Mouse (Mus musculus) forebrain, embryonic 12.5 days (tissue): ENCODE measurements at regions not wholly inside any gene's neighbourhood (a gene's known extent, or its start where the extent isn't known, plus 50 kb on each side); places are given as distances from the start of the nearest gene placed in this dataset.

ENCODE experiments used
- ATAC-seq: fragments of 200-750 bp; cut with Nextera tagmentation; 2 replicates; pipeline ENCODE4 v1.8.0; 2017; ENCODE audit warnings: moderate TSS enrichment; ENCODE audit not compliant: low FRiP score
- H3K27ac ChIP-seq: fragments of 300-500 bp; sonication (generic); 2 replicates; pipeline ENCODE4 v1.5.1; 2016; ENCODE audit warnings: mild to moderate bottlenecking
- H3K27me3 ChIP-seq: fragments of 300-500 bp; sonication (generic); 2 replicates; pipeline ENCODE4 v1.6.1; 2016; ENCODE audit warnings: mild to moderate bottlenecking
- H3K36me3 ChIP-seq: fragments of 300-500 bp; sonication (generic); replicated peaks from 2 replicates; pipeline ENCODE4 v1.6.1; 2016; ENCODE audit warnings: mild to moderate bottlenecking
- H3K4me1 ChIP-seq: fragments of 300-500 bp; sonication (generic); 2 replicates; pipeline ENCODE4 v1.6.1; 2016
- H3K4me2 ChIP-seq: fragments of 300-500 bp; sonication (generic); 2 replicates; pipeline ENCODE4 v1.6.1; 2016; ENCODE audit warnings: mild to moderate bottlenecking, moderate library complexity
- H3K4me3 ChIP-seq: fragments of 300-500 bp; sonication (generic); replicated peaks from 2 replicates; pipeline ENCODE4 v1.5.1; 2016; ENCODE audit warnings: mild to moderate bottlenecking
- H3K9ac ChIP-seq: fragments of 300-500 bp; sonication (generic); 2 replicates; pipeline ENCODE4 v1.6.1; 2016; ENCODE audit warnings: mild to moderate bottlenecking
- H3K9me3 ChIP-seq: fragments of 300-500 bp; sonication (generic); 2 replicates; pipeline ENCODE4 v1.6.1; 2016
- WGBS: fragments of 180-500 bp; shearing (Covaris S2); methylation state at CpG from one replicate; pipeline ENCODE4 v1.1.7; 2016; 5-methylcytosine and 5-hydroxymethylcytosine counted together

- 64% methylated on average over 5 of the region's 5 CpGs for WGBS
- peaks cover 10% of the 10 kb centered on the region for H3K4me1 ChIP-seq
- no peaks in the 10 kb centered on the region for H3K9me3 ChIP-seq
- H3K4me2 ChIP-seq: no peak overlapping the region
- no peaks in the 10 kb centered on the region for H3K36me3 ChIP-seq
- H3K27ac ChIP-seq: no peak overlapping the region
- peak; percentile 72; the same call in 1 of the 2 replicates for ATAC-seq
- no peak overlapping the region for H3K9ac ChIP-seq
- H3K4me3 ChIP-seq: no peak overlapping the region
- no peaks in the 10 kb centered on the region for H3K27me3 ChIP-seq
Measured at GRCm38 (mm10) chr12:27724619-27725200, 382.3 kb upstream of the Sox11 start.

- no peak overlapping the region for H3K27ac ChIP-seq
- H3K36me3 ChIP-seq: no peaks in the 10 kb centered on the region
- no peak overlapping the region for H3K9ac ChIP-seq
- no peaks in the 10 kb centered on the region for H3K4me1 ChIP-seq
- no peaks in the 10 kb centered on the region for H3K9me3 ChIP-seq
- H3K27me3 ChIP-seq: no peaks in the 10 kb centered on the region
- H3K4me3 ChIP-seq: no peak overlapping the region
- no peak for ATAC-seq
- no peak overlapping the region for H3K4me2 ChIP-seq
Measured at GRCm38 (mm10) chr12:27680459-27680858, 338.1 kb upstream of the Sox11 start.

DNA sequence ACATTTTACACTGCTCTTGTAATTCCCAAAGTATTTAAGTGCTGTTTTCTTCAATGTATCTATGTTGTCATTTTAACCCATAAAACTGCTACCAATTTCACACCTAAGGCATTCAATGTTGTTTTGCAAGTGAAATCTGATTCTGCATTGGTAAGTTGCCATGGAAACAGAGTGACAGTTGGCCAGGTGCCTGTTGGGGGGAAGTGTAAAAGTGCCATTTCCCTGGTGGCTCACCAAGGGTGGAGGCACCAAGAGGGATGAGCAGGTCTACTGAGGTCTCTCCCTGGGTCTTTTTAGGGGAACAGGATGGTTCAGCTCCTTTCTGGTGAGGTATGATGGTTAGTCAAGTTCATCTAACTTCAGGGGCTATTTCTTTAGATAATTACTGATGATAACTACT, 331.0 kb upstream of the Sox11 start:
- no peaks in the 10 kb centered on the region for H3K27me3 ChIP-seq
- H3K4me3 ChIP-seq: no peak overlapping the region
- H3K36me3 ChIP-seq: no peaks in the 10 kb centered on the region
- H3K4me2 ChIP-seq: no peak overlapping the region
- peaks cover 27% of the 10 kb centered on the region for H3K4me1 ChIP-seq
- H3K9me3 ChIP-seq: no peaks in the 10 kb centered on the region
- no peak overlapping the region for H3K27ac ChIP-seq
- H3K9ac ChIP-seq: no peak overlapping the region
- ATAC-seq: no peak

- no peaks in the 10 kb centered on the region for H3K9me3 ChIP-seq
- H3K27me3 ChIP-seq: no peaks in the 10 kb centered on the region
- H3K27ac ChIP-seq: peak overlapping the region; percentile 57
- H3K4me2 ChIP-seq: no peak overlapping the region
- WGBS: 24% methylated on average over 9 of the region's 9 CpGs
- peak; percentile 60; the same call in 1 of the 2 replicates for ATAC-seq
- H3K4me3 ChIP-seq: no peak overlapping the region
- H3K36me3 ChIP-seq: no peaks in the 10 kb centered on the region
- H3K4me1 ChIP-seq: peaks cover 27% of the 10 kb centered on the region
- H3K9ac ChIP-seq: no peak overlapping the region
Measured at GRCm38 (mm10) chr12:27670650-27671084, 328.3 kb upstream of the Sox11 start.

DNA sequence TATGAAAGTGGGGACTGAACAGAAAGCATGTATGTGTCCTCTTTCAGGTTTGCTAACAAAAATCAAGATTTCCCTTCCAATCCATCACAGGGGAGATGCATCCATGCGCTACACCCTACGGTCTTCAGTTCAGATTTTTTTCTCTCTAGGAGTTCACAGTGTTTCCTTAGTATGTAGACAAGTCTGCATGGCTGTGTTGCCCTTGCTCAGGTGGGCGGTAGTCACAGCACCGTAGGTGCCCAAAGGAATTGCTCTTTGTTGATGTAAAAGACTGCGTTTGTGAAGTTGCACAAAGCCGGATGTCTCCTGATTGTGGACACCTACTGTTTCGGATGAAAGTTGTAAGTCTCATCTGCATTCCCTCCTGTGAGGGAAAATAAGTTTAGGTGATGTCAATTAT, 327.8 kb upstream of the Sox11 start:
- WGBS: 53% methylated on average over 7 of the region's 7 CpGs
- Histone ChIP-seq H3K4me3 (no peak overlapping the region), H3K36me3 (no peaks in the 10 kb centered on the region), H3K9me3 (no peaks in the 10 kb centered on the region), H3K27ac (peak overlapping the region; percentile 57), H3K27me3 (no peaks in the 10 kb centered on the region), H3K4me1 (peaks cover 27% of the 10 kb centered on the region), H3K4me2 (no peak overlapping the region), H3K9ac (no peak overlapping the region)
- ATAC-seq: no peak

DNA sequence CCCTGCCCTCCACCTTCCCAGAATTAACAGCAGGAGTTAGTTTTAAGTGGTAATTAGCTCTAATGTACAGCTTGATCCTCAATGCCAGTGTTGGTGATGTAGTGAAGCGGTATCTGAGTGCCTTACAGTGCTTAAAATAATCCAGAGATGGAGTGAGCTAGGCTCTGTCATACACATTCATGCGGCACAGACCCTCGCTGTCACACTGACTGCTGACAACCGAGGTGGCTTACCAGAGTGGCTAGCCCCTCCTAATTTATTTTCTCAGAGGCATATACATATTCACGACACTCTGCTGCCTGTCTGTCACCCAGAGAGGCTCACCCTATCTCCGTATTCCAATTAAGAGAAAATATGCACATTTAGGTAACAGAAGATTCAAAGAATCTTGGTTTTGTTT, 327.2 kb upstream of the Sox11 start:
- no peak overlapping the region for H3K4me2 ChIP-seq
- no peaks in the 10 kb centered on the region for H3K36me3 ChIP-seq
- H3K27me3 ChIP-seq: no peaks in the 10 kb centered on the region
- WGBS: 61% methylated on average over 6 of the region's 6 CpGs
- H3K4me1 ChIP-seq: peaks cover 27% of the 10 kb centered on the region
- H3K4me3 ChIP-seq: no peak overlapping the region
- ATAC-seq: peak; percentile 86
- no peaks in the 10 kb centered on the region for H3K9me3 ChIP-seq
- H3K9ac ChIP-seq: no peak overlapping the region
- 0 out of 2 replicates have a peak overlapping the region, but pooled peaks have one; percentile 25 for H3K27ac ChIP-seq

- H3K4me1 ChIP-seq: peaks cover 24% of the 10 kb centered on the region
- no peaks in the 10 kb centered on the region for H3K9me3 ChIP-seq
- H3K27me3 ChIP-seq: no peaks in the 10 kb centered on the region
- H3K36me3 ChIP-seq: no peaks in the 10 kb centered on the region
- no peak for ATAC-seq
- 97% methylated on average over 2 of the region's 2 CpGs for WGBS
- H3K4me3 ChIP-seq: no peak overlapping the region
- no peak overlapping the region for H3K9ac ChIP-seq
- H3K27ac ChIP-seq: no peak overlapping the region
- no peak overlapping the region for H3K4me2 ChIP-seq
Measured at GRCm38 (mm10) chr12:27666456-27666855, 324.1 kb upstream of the Sox11 start.

DNA sequence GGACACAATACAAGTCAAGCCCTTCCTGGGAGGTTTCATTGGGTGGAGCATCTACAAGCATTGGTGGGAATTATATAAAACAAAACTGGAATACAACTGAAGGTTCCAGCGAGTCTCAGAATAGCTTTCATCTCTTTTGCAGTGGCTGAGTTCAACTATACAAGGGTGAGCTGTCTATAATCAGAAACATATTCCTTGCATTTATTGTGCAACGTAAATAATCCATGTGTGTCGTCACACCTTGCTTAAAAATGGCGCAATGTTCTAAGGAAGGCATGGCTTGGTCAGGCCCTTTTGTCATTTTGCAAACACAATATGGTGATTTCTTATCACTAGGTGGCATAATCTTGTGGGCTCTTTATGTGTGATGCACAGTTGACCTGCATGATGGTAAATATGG, 320.8 kb upstream of the Sox11 start:
- Histone ChIP-seq H3K27ac (no peak overlapping the region), H3K27me3 (no peaks in the 10 kb centered on the region), H3K9me3 (no peaks in the 10 kb centered on the region), H3K4me1 (no peaks in the 10 kb centered on the region), H3K9ac (no peak overlapping the region), H3K4me3 (no peak overlapping the region), H3K4me2 (no peak overlapping the region), H3K36me3 (no peaks in the 10 kb centered on the region)
- no peak for ATAC-seq
- 92% methylated on average over 4 of the region's 4 CpGs for WGBS

DNA sequence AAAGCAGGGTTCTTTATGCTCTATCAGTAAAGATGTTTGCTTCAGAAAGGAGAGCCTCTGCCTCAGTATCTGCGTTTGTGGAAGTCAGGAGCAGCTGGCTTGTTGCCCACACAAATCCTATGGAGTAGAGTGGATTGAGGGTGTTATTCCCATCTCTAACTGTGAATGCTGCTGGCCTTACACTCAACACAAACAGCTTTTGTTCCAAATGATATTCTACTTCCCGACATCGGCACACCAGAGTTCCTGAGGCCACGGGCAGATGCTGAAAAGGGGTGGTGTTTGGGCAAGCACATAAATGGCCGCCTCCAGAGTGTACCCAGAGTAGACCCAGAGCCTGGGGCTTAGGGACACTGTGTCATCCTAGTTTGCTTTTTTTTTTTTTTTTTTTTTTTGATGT, 320.3 kb upstream of the Sox11 start:
- Histone ChIP-seq H3K4me1 (no peaks in the 10 kb centered on the region), H3K27me3 (no peaks in the 10 kb centered on the region), H3K4me2 (no peak overlapping the region), H3K9ac (no peak overlapping the region), H3K9me3 (no peaks in the 10 kb centered on the region), H3K36me3 (no peaks in the 10 kb centered on the region), H3K27ac (no peak overlapping the region), H3K4me3 (no peak overlapping the region)
- WGBS: 90% methylated on average over 5 of the region's 5 CpGs
- ATAC-seq: no peak

DNA sequence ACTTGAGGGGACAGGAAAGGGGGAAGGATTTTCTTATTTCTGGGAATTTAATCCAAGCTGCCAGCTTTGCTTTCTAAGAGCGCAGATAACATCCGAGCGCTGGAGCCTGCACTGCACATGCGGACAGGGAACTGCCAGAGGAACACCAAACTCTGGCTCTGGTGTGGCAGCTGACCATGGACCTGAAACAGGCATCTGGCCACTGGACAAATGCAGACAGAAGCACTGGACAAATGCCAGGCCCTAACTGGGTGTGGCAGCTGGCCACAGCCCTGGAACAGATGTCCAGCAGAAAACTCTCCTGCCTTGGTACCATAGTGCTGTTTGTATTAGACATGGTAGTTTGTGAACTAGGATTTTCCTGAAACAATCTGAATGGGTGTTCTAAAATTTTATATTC, 315.2 kb upstream of the Sox11 start:
- H3K27me3 ChIP-seq: no peaks in the 10 kb centered on the region
- H3K9me3 ChIP-seq: no peaks in the 10 kb centered on the region
- no peaks in the 10 kb centered on the region for H3K36me3 ChIP-seq
- H3K4me1 ChIP-seq: no peaks in the 10 kb centered on the region
- H3K4me3 ChIP-seq: no peak overlapping the region
- no peak overlapping the region for H3K9ac ChIP-seq
- 89% methylated on average over 4 of the region's 4 CpGs for WGBS
- no peak for ATAC-seq
- H3K4me2 ChIP-seq: no peak overlapping the region
- no peak overlapping the region for H3K27ac ChIP-seq

DNA sequence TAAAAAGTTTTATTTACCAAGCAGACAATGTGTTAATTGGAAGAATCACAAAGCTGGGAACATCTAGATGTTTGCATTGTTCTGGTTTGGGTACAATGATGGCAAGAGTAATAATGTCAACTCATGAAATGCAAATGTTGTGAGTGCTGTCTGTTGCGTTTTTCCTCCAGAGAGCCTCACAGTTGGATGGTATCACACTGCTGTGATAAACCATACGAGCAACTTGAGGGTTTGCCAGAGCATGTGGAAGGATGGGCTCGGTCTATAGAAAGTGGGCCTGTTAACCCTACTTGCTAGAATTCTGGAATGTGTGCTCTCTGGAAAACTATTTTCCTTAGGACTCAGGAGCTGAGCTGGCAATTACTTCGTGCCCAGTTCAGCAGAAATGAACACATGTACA, 311.2 kb upstream of the Sox11 start:
- ATAC-seq: no peak
- Histone ChIP-seq H3K4me1 (no peaks in the 10 kb centered on the region), H3K4me3 (no peak overlapping the region), H3K9me3 (no peaks in the 10 kb centered on the region), H3K27ac (no peak overlapping the region), H3K36me3 (no peaks in the 10 kb centered on the region), H3K27me3 (no peaks in the 10 kb centered on the region), H3K4me2 (no peak overlapping the region), H3K9ac (no peak overlapping the region)
- 82% methylated on average over 4 of the region's 4 CpGs for WGBS

- H3K27me3 ChIP-seq: no peaks in the 10 kb centered on the region
- no peak for ATAC-seq
- no peak overlapping the region for H3K4me2 ChIP-seq
- H3K27ac ChIP-seq: no peak overlapping the region
- 85% methylated on average over 4 of the region's 4 CpGs for WGBS
- no peaks in the 10 kb centered on the region for H3K9me3 ChIP-seq
- no peak overlapping the region for H3K9ac ChIP-seq
- no peaks in the 10 kb centered on the region for H3K36me3 ChIP-seq
- H3K4me1 ChIP-seq: peaks cover 15% of the 10 kb centered on the region
- no peak overlapping the region for H3K4me3 ChIP-seq
Measured at GRCm38 (mm10) chr12:27648602-27649001, 306.2 kb upstream of the Sox11 start.

- no peaks in the 10 kb centered on the region for H3K9me3 ChIP-seq
- WGBS: 24% methylated on average over 11 of the region's 11 CpGs
- no peak overlapping the region for H3K4me3 ChIP-seq
- H3K4me2 ChIP-seq: no peak overlapping the region
- peak overlapping the region; percentile 79 for H3K27ac ChIP-seq
- no peak overlapping the region for H3K9ac ChIP-seq
- peak; percentile 89 for ATAC-seq
- H3K36me3 ChIP-seq: no peaks in the 10 kb centered on the region
- no peaks in the 10 kb centered on the region for H3K27me3 ChIP-seq
- H3K4me1 ChIP-seq: peaks cover 15% of the 10 kb centered on the region
Measured at GRCm38 (mm10) chr12:27646497-27647307, 304.3 kb upstream of the Sox11 start.
